Mouse (Mus musculus) forebrain, embryonic 10.5 days (tissue): ENCODE results near the gene Cachd1. TPM values are rescaled to one million over a fixed set of nuclear protein-coding genes. Genes with fewer than 3 reads are reported as not detected.
A peak's percentile ranks its signal among the peaks of the same experiment; 100 is the strongest.

Experiments used
- DNase-seq: peaks from one replicate; pipeline ENCODE4 v3.0.0-alpha.2; 2017; ENCODE audit warnings: low spot score; ENCODE audit errors: extremely low spot score
- H3K27ac ChIP-seq: fragments of 300-500 bp; sonication (generic); 2 replicates; pipeline ENCODE4 v1.5.1; 2016; ENCODE audit warnings: mild to moderate bottlenecking
- H3K27me3 ChIP-seq: fragments of 300-500 bp; sonication (generic); 2 replicates; pipeline ENCODE4 v1.6.1; 2016; ENCODE audit warnings: mild to moderate bottlenecking; ENCODE audit not compliant: poor library complexity, severe bottlenecking
- H3K36me3 ChIP-seq: fragments of 300-500 bp; sonication (generic); replicated peaks from 2 replicates; pipeline ENCODE4 v1.6.1; 2016; ENCODE audit warnings: mild to moderate bottlenecking, moderate library complexity
- H3K4me1 ChIP-seq: fragments of 300-500 bp; sonication (generic); 2 replicates; pipeline ENCODE4 v1.6.1; 2016
- H3K4me3 ChIP-seq: fragments of 300-500 bp; sonication (generic); 2 replicates; pipeline ENCODE4 v1.5.1; 2016; ENCODE audit warnings: mild to moderate bottlenecking, moderate library complexity
- H3K9me3 ChIP-seq: fragments of 300-500 bp; sonication (generic); 2 replicates; pipeline ENCODE4 v1.6.1; 2016; ENCODE audit warnings: mild to moderate bottlenecking, moderate library complexity
- WGBS: fragments of 180-500 bp; shearing (Covaris S2); methylation state at CpG from one replicate; pipeline ENCODE4 v1.1.7; 2016; 5-methylcytosine and 5-hydroxymethylcytosine counted together
- polyA plus RNA-seq: library from polyadenylated mRNA; unstranded; fragments of >200 nt; fragmentation: Nextera tagmentation; extraction: Ambion mirVana; gene quantifications from 2 replicates; pipeline ENCODE4 v1.2.1, GENCODE M21; 2016

Cachd1 gene
- polyA plus RNA-seq, 1 experiment from 2014 or later = 25.5 TPM

- DNase-seq = no peak
- Histone ChIP-seq H3K4me1 (peaks cover 62% of the 10 kb centered on the region), H3K27ac (no peak overlapping the region), H3K27me3 (no peaks in the 10 kb centered on the region), H3K36me3 (peaks cover 11% of the 10 kb centered on the region; the same call in 1 of the 2 replicates), H3K9me3 (no peaks in the 10 kb centered on the region), H3K4me3 (no peak overlapping the region)
- WGBS = 79% methylated on average over 3 of the region's 3 CpGs
These were observed 24.9 kb downstream of the Cachd1 start for GRCm38 (mm10) chr4:100801443-100801786.

GRCm38 (mm10) chr4:100811057-100811695 lies 34.7 kb downstream of the Cachd1 start:
- WGBS = 8% methylated on average over 5 of the region's 5 CpGs
- H3K27me3 ChIP-seq = peaks cover 27% of the 10 kb centered on the region
- peaks cover 41% of the 10 kb centered on the region for H3K4me1 ChIP-seq
- H3K27ac ChIP-seq = no peak overlapping the region
- peaks cover 19% of the 10 kb centered on the region for H3K36me3 ChIP-seq
- peak overlapping the region; percentile 19; the same call in 1 of the 2 replicates for H3K4me3 ChIP-seq
- no peaks in the 10 kb centered on the region for H3K9me3 ChIP-seq
- DNase-seq = no peak

- H3K36me3 ChIP-seq = peaks cover 19% of the 10 kb centered on the region
- no peak overlapping the region for H3K27ac ChIP-seq
- H3K27me3 ChIP-seq = peaks cover 27% of the 10 kb centered on the region
- no peak for DNase-seq
- H3K4me1 ChIP-seq = peaks cover 41% of the 10 kb centered on the region
- H3K4me3 ChIP-seq = peak overlapping the region; percentile 19; the same call in 1 of the 2 replicates
- H3K9me3 ChIP-seq = no peaks in the 10 kb centered on the region
- 16% methylated on average over 8 of the region's 8 CpGs for WGBS
These were observed 35.5 kb downstream of the Cachd1 start for GRCm38 (mm10) chr4:100811802-100812510.

GRCm38 (mm10) chr4:100813767-100814461 lies 37.4 kb downstream of the Cachd1 start:
- WGBS = 92% methylated on average over 2 of the region's 2 CpGs
- peaks cover 22% of the 10 kb centered on the region for H3K27me3 ChIP-seq
- peaks cover 5% of the 10 kb centered on the region; the same call in 1 of the 2 replicates for H3K36me3 ChIP-seq

GRCm38 (mm10) chr4:100819238-100819637 lies 42.8 kb downstream of the Cachd1 start:
- Histone ChIP-seq H3K36me3 (peaks cover 20% of the 10 kb centered on the region), H3K27ac (no peak overlapping the region), H3K4me3 (no peak overlapping the region), H3K9me3 (no peaks in the 10 kb centered on the region), H3K27me3 (peaks cover 8% of the 10 kb centered on the region; the same call in 1 of the 2 replicates), H3K4me1 (peaks cover 7% of the 10 kb centered on the region; the same call in 1 of the 2 replicates)
- no peak for DNase-seq
- WGBS = 93% methylated on average over 3 of the region's 3 CpGs

More at GRCm38 (mm10) chr4:100813767-100814461, 37.4 kb downstream of the Cachd1 start:
- Histone ChIP-seq H3K27ac (no peak overlapping the region), H3K4me3 (no peak overlapping the region), H3K4me1 (peaks cover 46% of the 10 kb centered on the region), H3K9me3 (no peaks in the 10 kb centered on the region)
- no peak for DNase-seq

- Histone ChIP-seq H3K27me3 (no peaks in the 10 kb centered on the region), H3K4me3 (no peak overlapping the region), H3K4me1 (peaks cover 18% of the 10 kb centered on the region), H3K36me3 (peaks cover 32% of the 10 kb centered on the region), H3K27ac (no peak overlapping the region), H3K9me3 (peaks cover 11% of the 10 kb centered on the region; the same call in 1 of the 2 replicates)
- 93% methylated on average over 7 of the region's 7 CpGs for WGBS
- DNase-seq = no peak
These were observed 46.1 kb downstream of the Cachd1 start for GRCm38 (mm10) chr4:100822526-100822925.

- WGBS = 3% methylated on average over 5 of the region's 5 CpGs
- no peak overlapping the region for H3K4me3 ChIP-seq
- peaks cover 36% of the 10 kb centered on the region for H3K4me1 ChIP-seq
- H3K27me3 ChIP-seq = no peaks in the 10 kb centered on the region
- DNase-seq = no peak
- H3K27ac ChIP-seq = no peak overlapping the region
- peaks cover 17% of the 10 kb centered on the region for H3K36me3 ChIP-seq
- peaks cover 11% of the 10 kb centered on the region; the same call in 1 of the 2 replicates for H3K9me3 ChIP-seq
These were observed 50.9 kb downstream of the Cachd1 start for GRCm38 (mm10) chr4:100827374-100827773.

GRCm38 (mm10) chr4:100828737-100829136 lies 52.3 kb downstream of the Cachd1 start:
- WGBS = 8% methylated on average over 10 of the region's 10 CpGs
- peaks cover 15% of the 10 kb centered on the region for H3K36me3 ChIP-seq
- H3K9me3 ChIP-seq = peaks cover 11% of the 10 kb centered on the region; the same call in 1 of the 2 replicates
- DNase-seq = peak; percentile 35
- H3K27ac ChIP-seq = no peak overlapping the region
- no peak overlapping the region for H3K4me3 ChIP-seq
- H3K27me3 ChIP-seq = no peaks in the 10 kb centered on the region
- peaks cover 34% of the 10 kb centered on the region for H3K4me1 ChIP-seq

GRCm38 (mm10) chr4:100837205-100837604 lies 60.7 kb downstream of the Cachd1 start:
- H3K27me3 ChIP-seq = no peaks in the 10 kb centered on the region
- WGBS = 82% methylated on average over 6 of the region's 6 CpGs
- H3K4me1 ChIP-seq = peaks cover 34% of the 10 kb centered on the region

GRCm38 (mm10) chr4:100842629-100843028 lies 66.2 kb downstream of the Cachd1 start:
- Histone ChIP-seq H3K27me3 (no peaks in the 10 kb centered on the region), H3K4me3 (no peak overlapping the region), H3K27ac (no peak overlapping the region), H3K4me1 (peaks cover 45% of the 10 kb centered on the region), H3K9me3 (no peaks in the 10 kb centered on the region), H3K36me3 (0 out of 2 replicates have a peak, but pooled peaks cover 3% of the 10 kb centered on the region)
- DNase-seq = no peak
- WGBS = 14% methylated on average over 5 of the region's 5 CpGs

More at GRCm38 (mm10) chr4:100837205-100837604, 60.7 kb downstream of the Cachd1 start:
- Histone ChIP-seq H3K4me3 (no peak overlapping the region), H3K27ac (no peak overlapping the region), H3K36me3 (no peaks in the 10 kb centered on the region; the same call in 1 of the 2 replicates), H3K9me3 (no peaks in the 10 kb centered on the region)
- DNase-seq = no peak

GRCm38 (mm10) chr4:100843119-100843518 lies 66.6 kb downstream of the Cachd1 start:
- Histone ChIP-seq H3K4me1 (peaks cover 45% of the 10 kb centered on the region), H3K9me3 (no peaks in the 10 kb centered on the region), H3K27me3 (no peaks in the 10 kb centered on the region), H3K27ac (no peak overlapping the region), H3K36me3 (0 out of 2 replicates have a peak, but pooled peaks cover 3% of the 10 kb centered on the region), H3K4me3 (no peak overlapping the region)
- 40% methylated on average over 5 of the region's 5 CpGs for WGBS
- no peak for DNase-seq

GRCm38 (mm10) chr4:100850846-100851495 lies 74.5 kb downstream of the Cachd1 start:
- Histone ChIP-seq H3K4me3 (no peak overlapping the region), H3K27me3 (no peaks in the 10 kb centered on the region), H3K27ac (no peak overlapping the region), H3K36me3 (0 out of 2 replicates have a peak, but pooled peaks cover 3% of the 10 kb centered on the region), H3K9me3 (no peaks in the 10 kb centered on the region), H3K4me1 (peaks cover 47% of the 10 kb centered on the region)
- 89% methylated on average over 7 of the region's 7 CpGs for WGBS
- no peak for DNase-seq
